Mouse (Mus musculus) fibroblast of lung, adult 2 months (primary cell): ENCODE data around the gene Ppp1r16b.

ENCODE experiments used
- DNase-seq: peaks from one replicate; pipeline ENCODE4 v3.0.0-alpha.2; 2011; ENCODE audit warnings: low read depth

Gene Ppp1r16b

GRCm38 (mm10) chr2:158692191-158692590 lies 27.0 kb downstream of the Ppp1r16b start:
- no peak for DNase-seq

GRCm38 (mm10) chr2:158695811-158696210 lies 30.6 kb downstream of the Ppp1r16b start:
- no peak for DNase-seq

- DNase-seq = no peak
Observed at GRCm38 (mm10) chr2:158696451-158696850, 31.3 kb downstream of the Ppp1r16b start.

GRCm38 (mm10) chr2:158699908-158700307 lies 34.7 kb downstream of the Ppp1r16b start:
- no peak for DNase-seq

- DNase-seq = no peak
Observed at GRCm38 (mm10) chr2:158700535-158701256, 35.5 kb downstream of the Ppp1r16b start.

- no peak for DNase-seq
Observed at GRCm38 (mm10) chr2:158701505-158701904, 36.3 kb downstream of the Ppp1r16b start.

- no peak for DNase-seq
Observed at GRCm38 (mm10) chr2:158702176-158702575, 37.0 kb downstream of the Ppp1r16b start.

GRCm38 (mm10) chr2:158704720-158705119 lies 39.5 kb downstream of the Ppp1r16b start:
- no peak for DNase-seq

- DNase-seq = no peak
Observed at GRCm38 (mm10) chr2:158705529-158705928, 40.3 kb downstream of the Ppp1r16b start.

GRCm38 (mm10) chr2:158706704-158707408 lies 41.7 kb downstream of the Ppp1r16b start:
- no peak for DNase-seq

- DNase-seq = no peak
Observed at GRCm38 (mm10) chr2:158708121-158708520, 42.9 kb downstream of the Ppp1r16b start.

GRCm38 (mm10) chr2:158711929-158712751 lies 46.9 kb downstream of the Ppp1r16b start:
- DNase-seq = no peak

GRCm38 (mm10) chr2:158714826-158715225 lies 49.6 kb downstream of the Ppp1r16b start:
- DNase-seq = no peak

- DNase-seq = no peak
Observed at GRCm38 (mm10) chr2:158716066-158716465, 50.9 kb downstream of the Ppp1r16b start.

- no peak for DNase-seq
Observed at GRCm38 (mm10) chr2:158717551-158718418, 52.6 kb downstream of the Ppp1r16b start.

- DNase-seq = no peak
Observed at GRCm38 (mm10) chr2:158718816-158719549, 53.8 kb downstream of the Ppp1r16b start.

GRCm38 (mm10) chr2:158720715-158721370 lies 55.6 kb downstream of the Ppp1r16b start:
- no peak for DNase-seq

- DNase-seq = no peak
Observed at GRCm38 (mm10) chr2:158721481-158721880, 56.3 kb downstream of the Ppp1r16b start.

GRCm38 (mm10) chr2:158722135-158722534 lies 56.9 kb downstream of the Ppp1r16b start:
- DNase-seq = no peak

GRCm38 (mm10) chr2:158722991-158723551 lies 57.9 kb downstream of the Ppp1r16b start:
- DNase-seq = no peak
